Mouse (Mus musculus): ENCODE measurements around the gene Rlim.

Rlim gene

GRCm38 (mm10) chrX:103981169-103981689, at the start of gene Rlim:
TSS of gene Rlim (minus strand) at chrX:103981284.
- DNase-seq, result peak; percentile 88

- peak; percentile 10 for DNase-seq
Measured at GRCm38 (mm10) chrX:104017196-104017595, 36.1 kb upstream of the Rlim start.

GRCm38 (mm10) chrX:104015048-104015447, 34.0 kb upstream of the Rlim start:
- no peak for DNase-seq

GRCm38 (mm10) chrX:104013318-104013811, 32.3 kb upstream of the Rlim start:
- no peak for DNase-seq

GRCm38 (mm10) chrX:103994741-103995140, 13.7 kb upstream of the Rlim start:
- DNase-seq, result no peak

- no peak for DNase-seq
Measured at GRCm38 (mm10) chrX:103993864-103994263, 12.8 kb upstream of the Rlim start.

GRCm38 (mm10) chrX:103991702-103992101, 10.6 kb upstream of the Rlim start:
- DNase-seq, result peak; percentile 38

- DNase-seq, result peak; percentile 46
Measured at GRCm38 (mm10) chrX:103990392-103990791, 9.3 kb upstream of the Rlim start.

- DNase-seq, result peak; percentile 5
Measured at GRCm38 (mm10) chrX:103987215-103987964, 6.3 kb upstream of the Rlim start.

- DNase-seq, result no peak
Measured at GRCm38 (mm10) chrX:103986159-103986558, 5.1 kb upstream of the Rlim start.

- DNase-seq, result no peak
Measured at GRCm38 (mm10) chrX:103984992-103985391, 3.9 kb upstream of the Rlim start.

GRCm38 (mm10) chrX:103981806-103982205, 722 bp upstream of the Rlim start:
- no peak for DNase-seq

- DNase-seq, result peak; percentile 29
Measured at GRCm38 (mm10) chrX:103980590-103981168, 405 bp downstream of the Rlim start.

- DNase-seq, result peak; percentile 6
Measured at GRCm38 (mm10) chrX:103980036-103980435, 1.0 kb downstream of the Rlim start.

GRCm38 (mm10) chrX:103939701-103940100, 41.4 kb downstream of the Rlim start:
- DNase-seq, result no peak

GRCm38 (mm10) chrX:103937333-103937732, 43.8 kb downstream of the Rlim start:
- DNase-seq, result peak; percentile 5

- no peak for DNase-seq
Measured at GRCm38 (mm10) chrX:103922436-103922835, 58.6 kb downstream of the Rlim start.

- peak; percentile 53 for DNase-seq
Measured at GRCm38 (mm10) chrX:103918954-103919353, 62.1 kb downstream of the Rlim start.

- DNase-seq, result peak; percentile 46
Measured at GRCm38 (mm10) chrX:103914790-103915189, 66.3 kb downstream of the Rlim start.

All from lung, postnatal 14 days (tissue).